Mouse (Mus musculus) hindbrain, embryonic 16.5 days (tissue): ENCODE measurements around the gene Trim71. TPM values are rescaled to one million over a fixed set of nuclear protein-coding genes. Genes with fewer than 3 reads are reported as not detected.

Experiments
- ATAC-seq: fragments of 200-750 bp; cut with Nextera tagmentation; 2 replicates; pipeline ENCODE4 v1.8.0; 2017; ENCODE audit warnings: moderate TSS enrichment, moderate library complexity
- H3K27ac ChIP-seq: fragments of 300-500 bp; sonication (generic); 2 replicates; pipeline ENCODE4 v1.5.1; 2014; ENCODE audit warnings: low read depth, mild to moderate bottlenecking, control low read depth, low read length, moderate library complexity
- H3K27me3 ChIP-seq: fragments of 300-500 bp; sonication (generic); replicated peaks from 2 replicates; pipeline ENCODE4 v1.6.1; 2014; ENCODE audit warnings: low read length; ENCODE audit not compliant: control insufficient read depth, insufficient read depth
- H3K36me3 ChIP-seq: fragments of 300-500 bp; sonication (generic); 2 replicates; pipeline ENCODE4 v1.6.1; 2014; ENCODE audit warnings: mild to moderate bottlenecking, low read length, moderate library complexity, mixed read lengths; ENCODE audit not compliant: control insufficient read depth, insufficient read depth
- H3K4me1 ChIP-seq: fragments of 300-500 bp; sonication (generic); 2 replicates; pipeline ENCODE4 v1.6.1; 2014; ENCODE audit warnings: low read depth, low read length; ENCODE audit not compliant: control insufficient read depth, insufficient read depth
- H3K4me2 ChIP-seq: fragments of 300-500 bp; sonication (generic); 2 replicates; pipeline ENCODE4 v1.6.1; 2014; ENCODE audit warnings: mild to moderate bottlenecking, low read length, control low read depth, moderate library complexity
- H3K4me3 ChIP-seq: fragments of 300-500 bp; sonication (generic); 2 replicates; pipeline ENCODE4 v1.5.1; 2014; ENCODE audit warnings: mild to moderate bottlenecking, low read length, control low read depth, moderate library complexity
- H3K9ac ChIP-seq: fragments of 300-500 bp; sonication (generic); 2 replicates; pipeline ENCODE4 v1.6.1; 2014; ENCODE audit warnings: low read depth, mild to moderate bottlenecking, control low read depth, low read length, moderate library complexity
- H3K9me3 ChIP-seq: fragments of 300-500 bp; sonication (generic); 2 replicates; pipeline ENCODE4 v1.6.1; 2014; ENCODE audit warnings: mild to moderate bottlenecking, low read length, moderate library complexity; ENCODE audit not compliant: control insufficient read depth
- WGBS: fragments of 180-500 bp; shearing (Covaris S2); extraction: QIAGEN DNeasy Blood & Tissue Kit; methylation state at CpG from one replicate; pipeline ENCODE4 v1.1.7; 2014; 5-methylcytosine and 5-hydroxymethylcytosine counted together
- polyA plus RNA-seq: library from polyadenylated mRNA; unstranded; fragments of >200 nt; fragmentation: Nextera tagmentation; extraction: Ambion mirVana; gene quantifications from 2 replicates; pipeline ENCODE4 v1.2.1, GENCODE M21; 2015

Gene Trim71
- polyA plus RNA-seq, 1 experiment from 2014 or later: 0.14 TPM

GRCm38 (mm10) chr9:114506564-114506963 lies 57.6 kb downstream of the Trim71 start:
- Histone ChIP-seq H3K27me3 (no peaks in the 10 kb centered on the region), H3K9me3 (no peaks in the 10 kb centered on the region; the same call in 1 of the 2 replicates), H3K36me3 (no peaks in the 10 kb centered on the region), H3K9ac (no peak overlapping the region), H3K4me3 (no peak overlapping the region), H3K4me1 (no peaks in the 10 kb centered on the region), H3K4me2 (no peak overlapping the region), H3K27ac (no peak overlapping the region)
- ATAC-seq: no peak
- WGBS: 78% methylated on average over 4 of the region's 4 CpGs

- WGBS: 92% methylated on average over 9 of the region's 9 CpGs
- no peak for ATAC-seq
These were observed 59.4 kb downstream of the Trim71 start, which contains the start of gene Ccr4 for GRCm38 (mm10) chr9:114504816-114505215. Gene Ccr4 (minus strand): TSS chr9:114504916.

DNA sequence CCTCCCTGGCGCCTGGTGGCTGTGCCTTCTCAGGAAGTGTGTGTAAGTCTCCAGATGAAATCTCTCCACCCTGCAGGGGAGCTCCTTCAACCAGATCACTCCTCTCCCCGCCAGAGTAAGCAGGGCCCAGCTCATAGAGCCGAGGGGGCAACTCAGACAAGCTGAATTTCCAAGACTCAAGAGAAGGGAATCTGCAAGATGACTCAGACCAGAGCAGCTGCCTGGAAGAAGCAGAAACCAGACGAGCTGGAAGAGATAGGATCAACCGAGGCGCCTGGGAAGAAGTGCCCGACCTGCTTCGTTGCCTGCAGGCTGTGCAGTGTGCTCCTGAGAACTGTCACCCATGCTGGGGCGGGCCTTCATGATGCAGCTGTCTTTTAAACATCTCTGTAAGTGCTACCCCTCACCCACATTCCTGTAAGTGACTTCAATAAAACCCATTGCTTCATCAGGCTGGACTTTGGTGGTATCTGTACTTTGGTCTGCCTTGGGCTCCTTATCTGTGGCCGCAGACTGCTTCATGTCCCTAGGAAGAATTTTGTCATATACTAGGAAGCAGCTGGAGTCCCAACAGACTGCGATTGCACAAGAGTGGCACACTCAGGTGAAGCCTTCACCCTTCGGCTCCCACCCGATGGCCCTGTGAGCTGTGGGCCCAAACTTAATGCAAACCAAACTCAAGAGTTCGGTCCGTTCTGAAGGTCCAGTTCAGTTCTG lies 61.3 kb downstream of the Trim71 start:
- Histone ChIP-seq H3K9me3 (no peaks in the 10 kb centered on the region), H3K27ac (no peak overlapping the region), H3K9ac (no peak overlapping the region), H3K36me3 (no peaks in the 10 kb centered on the region), H3K4me3 (no peak overlapping the region), H3K4me1 (peaks cover 3% of the 10 kb centered on the region; the same call in 1 of the 2 replicates), H3K27me3 (no peaks in the 10 kb centered on the region), H3K4me2 (no peak overlapping the region)
- 77% methylated on average over 15 of the region's 15 CpGs for WGBS
- ATAC-seq: no peak

More at GRCm38 (mm10) chr9:114504816-114505215, 59.4 kb downstream of the Trim71 start, which contains the start of gene Ccr4:
- H3K4me2 ChIP-seq: no peak within 1 kb of the TSS
- no peaks in the 10 kb centered on the region for H3K27me3 ChIP-seq
- no peaks in the 10 kb centered on the region for H3K9me3 ChIP-seq
- H3K27ac ChIP-seq: no peak within 1 kb of the TSS
- H3K4me3 ChIP-seq: no peak within 1 kb of the TSS
- H3K36me3 ChIP-seq: no peaks in the 10 kb centered on the region
- no peak within 1 kb of the TSS for H3K9ac ChIP-seq
- H3K4me1 ChIP-seq: no peaks in the 10 kb centered on the region

GRCm38 (mm10) chr9:114501913-114502312 lies 62.3 kb downstream of the Trim71 start:
- no peak overlapping the region for H3K4me3 ChIP-seq
- 96% methylated on average over 11 of the region's 11 CpGs for WGBS
- no peak for ATAC-seq
- no peaks in the 10 kb centered on the region for H3K9me3 ChIP-seq
- H3K27ac ChIP-seq: no peak overlapping the region
- H3K4me2 ChIP-seq: no peak overlapping the region
- no peak overlapping the region for H3K9ac ChIP-seq
- peaks cover 3% of the 10 kb centered on the region; the same call in 1 of the 2 replicates for H3K4me1 ChIP-seq
- no peaks in the 10 kb centered on the region for H3K27me3 ChIP-seq
- no peaks in the 10 kb centered on the region for H3K36me3 ChIP-seq

DNA sequence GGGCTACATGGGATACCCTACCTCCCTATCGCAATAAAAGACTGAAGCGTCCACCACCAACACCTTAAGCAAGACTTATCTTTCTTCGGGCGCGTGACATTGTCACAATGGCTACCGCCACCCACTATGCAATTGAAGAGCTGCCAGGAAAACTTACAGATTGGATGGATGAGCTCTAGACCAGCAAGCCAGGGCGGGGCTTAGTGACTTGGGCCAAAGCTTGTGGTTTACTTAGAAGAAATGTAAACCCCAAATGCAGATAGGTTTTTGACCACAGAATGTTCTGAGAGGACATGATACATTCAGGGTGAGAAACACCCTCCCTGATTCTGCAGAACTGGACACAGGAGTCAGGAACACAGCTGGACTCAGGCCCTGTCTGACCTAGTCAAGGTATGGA lies 63.1 kb downstream of the Trim71 start:
- Histone ChIP-seq H3K9ac (no peak overlapping the region), H3K27me3 (no peaks in the 10 kb centered on the region), H3K27ac (no peak overlapping the region), H3K36me3 (no peaks in the 10 kb centered on the region), H3K4me2 (no peak overlapping the region), H3K9me3 (no peaks in the 10 kb centered on the region), H3K4me1 (peaks cover 3% of the 10 kb centered on the region; the same call in 1 of the 2 replicates), H3K4me3 (no peak overlapping the region)
- ATAC-seq: no peak
- 94% methylated on average over 7 of the region's 7 CpGs for WGBS

DNA sequence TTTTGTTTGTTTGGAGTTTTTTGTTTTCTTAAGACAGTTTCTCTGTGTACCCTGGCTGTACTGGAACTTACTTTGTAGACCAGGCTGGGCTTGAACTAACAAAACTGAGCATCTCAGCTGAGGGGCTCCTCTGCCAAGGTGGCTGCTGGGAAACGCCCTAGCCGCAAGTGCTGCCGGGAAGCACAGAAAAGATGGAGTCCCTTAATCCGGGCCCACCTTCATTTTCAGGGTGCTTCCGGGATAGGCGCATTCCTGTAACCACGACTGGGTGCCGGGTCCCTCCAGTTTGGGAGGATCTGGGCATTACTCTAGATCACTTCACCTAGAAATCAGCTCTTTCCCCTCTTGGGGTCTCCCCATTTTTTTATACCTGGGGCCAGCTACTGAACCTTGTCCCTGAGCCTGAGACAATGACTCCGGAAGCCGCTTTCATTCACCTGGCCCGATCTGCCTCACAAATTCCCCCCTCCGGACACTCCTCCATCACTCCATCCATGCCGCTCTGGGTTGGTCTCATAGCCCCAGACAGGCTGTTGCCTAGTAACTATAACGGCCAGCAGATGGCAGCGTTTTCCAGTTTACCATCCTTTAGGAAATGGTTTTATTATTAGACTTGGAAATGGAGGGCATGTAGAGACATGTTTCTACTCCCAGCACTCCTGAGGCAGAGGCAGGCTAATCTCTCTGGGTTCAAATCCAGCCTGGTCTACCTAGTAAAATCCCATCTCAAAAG lies 64.2 kb downstream of the Trim71 start:
- Histone ChIP-seq H3K4me3 (no peak overlapping the region), H3K9me3 (no peaks in the 10 kb centered on the region), H3K27me3 (no peaks in the 10 kb centered on the region), H3K9ac (no peak overlapping the region), H3K4me1 (peaks cover 3% of the 10 kb centered on the region; the same call in 1 of the 2 replicates), H3K4me2 (no peak overlapping the region), H3K27ac (no peak overlapping the region), H3K36me3 (no peaks in the 10 kb centered on the region)
- ATAC-seq: no peak
- 20% methylated on average over 15 of the region's 15 CpGs for WGBS

DNA sequence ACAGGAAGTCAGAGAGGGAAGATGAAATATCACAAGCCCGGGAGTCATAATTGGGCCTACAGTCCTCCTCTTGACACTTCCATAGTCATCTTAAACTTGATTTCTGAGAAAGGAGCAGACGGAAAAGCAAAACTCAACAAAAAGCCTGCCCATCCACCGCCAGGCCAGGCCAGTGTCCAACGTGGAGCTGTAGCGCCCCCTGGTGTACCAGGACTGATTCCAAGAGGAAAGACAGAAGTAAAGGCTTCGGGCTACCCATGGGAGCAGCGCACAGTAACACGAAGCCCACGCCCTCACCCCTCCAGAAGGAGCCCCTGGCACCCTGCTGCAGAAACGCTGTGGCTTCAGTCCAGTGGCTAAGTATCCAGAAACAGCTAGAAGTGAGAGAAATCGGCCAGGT lies 66.0 kb downstream of the Trim71 start:
- Histone ChIP-seq H3K4me1 (peaks cover 3% of the 10 kb centered on the region; the same call in 1 of the 2 replicates), H3K27me3 (no peaks in the 10 kb centered on the region), H3K9ac (no peak overlapping the region), H3K9me3 (no peaks in the 10 kb centered on the region), H3K36me3 (no peaks in the 10 kb centered on the region), H3K27ac (no peak overlapping the region), H3K4me3 (no peak overlapping the region), H3K4me2 (peak overlapping the region; percentile 27)
- ATAC-seq: 0 out of 2 replicates have a peak, but pooled peaks have one; percentile 48
- 7% methylated on average over 11 of the region's 11 CpGs for WGBS

DNA sequence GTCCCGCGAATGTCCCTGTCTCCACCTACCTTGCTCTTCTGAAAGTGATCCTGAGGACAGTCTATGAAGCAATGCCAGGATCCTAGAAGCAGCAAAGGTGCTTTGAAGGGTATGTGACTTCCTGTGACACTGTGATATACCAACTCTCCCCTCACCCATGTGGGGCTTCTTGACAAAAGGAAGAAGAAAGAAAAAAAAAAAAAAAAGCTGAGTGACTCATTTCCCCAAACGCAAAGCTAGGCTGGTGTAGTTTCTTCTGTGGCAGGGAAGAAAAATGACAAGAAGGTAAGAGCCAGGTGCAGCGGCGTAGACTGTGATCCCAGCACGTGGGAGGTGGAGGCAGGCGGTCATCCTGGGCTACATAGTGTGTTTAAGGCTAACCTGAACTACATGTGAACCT lies 67.7 kb downstream of the Trim71 start:
- 83% methylated on average over 7 of the region's 7 CpGs for WGBS
- ATAC-seq: no peak
- H3K4me1 ChIP-seq: peaks cover 3% of the 10 kb centered on the region; the same call in 1 of the 2 replicates

More for the DNA sequence above, 67.7 kb downstream of the Trim71 start:
- Histone ChIP-seq H3K9me3 (no peaks in the 10 kb centered on the region), H3K27me3 (no peaks in the 10 kb centered on the region), H3K9ac (no peak overlapping the region), H3K36me3 (no peaks in the 10 kb centered on the region), H3K4me2 (no peak overlapping the region), H3K27ac (no peak overlapping the region), H3K4me3 (no peak overlapping the region)
